Mouse (Mus musculus): ENCODE measurements around the gene B4galt3. TPM values are rescaled to one million over a fixed set of nuclear protein-coding genes. Genes with fewer than 3 reads are reported as not detected.
A peak's percentile ranks its signal among the peaks of the same experiment; 100 is the strongest.

Gene B4galt3
- 60.5 and 65.2 TPM in 2 replicates for polyA plus RNA-seq (2016; fragmentation: Nextera tagmentation; extraction: Ambion mirVana)

DNA sequence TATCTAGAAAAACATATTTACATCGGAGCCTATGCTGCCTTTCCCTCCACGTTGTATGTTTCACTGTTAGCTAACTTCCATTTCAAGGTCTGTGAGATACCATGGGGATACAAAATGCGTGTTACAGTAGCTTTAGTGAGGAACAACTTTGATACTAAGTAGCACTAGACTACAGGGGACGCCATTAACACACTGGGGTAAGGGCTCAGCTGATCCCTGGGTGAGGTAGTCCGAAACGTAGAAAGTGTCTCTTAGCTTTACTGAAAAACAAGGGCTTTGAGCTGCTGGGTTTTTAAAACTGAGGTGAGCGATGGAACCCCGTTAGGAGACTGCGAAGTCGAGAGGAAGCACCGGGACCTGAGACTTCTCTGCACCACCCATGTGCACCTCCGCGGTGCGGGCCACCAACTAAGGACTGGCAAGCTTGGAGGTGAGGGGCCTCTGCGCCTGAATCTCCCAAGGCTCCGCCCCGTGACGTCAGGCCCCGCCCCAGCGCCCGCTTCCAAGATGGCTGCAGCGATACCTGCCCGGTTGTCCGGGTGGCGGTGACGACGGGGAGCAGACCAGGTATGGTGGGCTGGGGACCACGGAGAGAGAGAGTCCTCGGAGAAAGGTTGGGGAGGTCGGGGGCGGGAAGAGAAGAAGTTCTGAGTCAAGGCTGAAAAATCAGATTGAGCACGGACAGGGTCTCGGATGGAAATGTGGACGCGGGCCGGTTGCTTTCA is at the start of gene B4galt3:
Gene B4galt3, plus strand, starts transcription at position 481 of the 725 bp plus-strand sequence.
- H3K9me3 ChIP-seq, result no peaks in the 10 kb centered on the region
- peaks cover 35% of the 10 kb centered on the region for H3K36me3 ChIP-seq (replicated peaks)
- H3K4me3 ChIP-seq, result peak within 1 kb of the TSS; percentile 86
- peak; percentile 96 for DNase-seq (ENCODE audit: extremely low spot score, low spot score)
- H3K27me3 ChIP-seq (ENCODE audit: poor library complexity, severe bottlenecking), result no peaks in the 10 kb centered on the region
- peaks cover 23% of the 10 kb centered on the region for H3K4me1 ChIP-seq
- 3% methylated on average over 36 of the region's 36 CpGs for WGBS
- H3K27ac ChIP-seq, result peak within 1 kb of the TSS; percentile 87

DNA sequence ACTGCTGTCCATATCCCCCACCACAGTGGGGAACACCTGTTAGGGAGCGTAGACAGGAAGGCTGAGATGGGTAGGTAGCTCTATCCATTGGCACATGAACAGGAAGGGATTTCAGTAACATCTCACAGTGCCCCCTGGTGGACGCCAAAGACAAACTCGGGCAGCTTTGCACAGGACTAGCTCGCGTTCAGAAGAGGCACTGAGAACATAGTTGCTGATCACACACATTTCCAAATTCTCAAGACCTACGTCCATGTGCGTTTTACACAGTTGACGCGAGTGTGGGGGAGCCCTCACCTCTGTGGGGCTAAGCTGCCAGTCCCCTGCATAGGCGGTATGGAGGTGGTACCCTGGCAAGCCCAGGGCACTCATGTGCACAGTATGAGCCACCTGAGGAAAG is 49.3 kb upstream of the B4galt3 start:
- Histone ChIP-seq H3K27me3 (ENCODE audit: poor library complexity, severe bottlenecking) (no peaks in the 10 kb centered on the region), H3K9me3 (no peaks in the 10 kb centered on the region), H3K27ac (0 out of 2 replicates have a peak overlapping the region, but pooled peaks have one; percentile 88), H3K4me1 (peaks cover 29% of the 10 kb centered on the region), H3K36me3 (replicated peaks) (peaks cover 27% of the 10 kb centered on the region), H3K4me3 (peak overlapping the region; percentile 73)
- 10% methylated on average over 10 of the region's 10 CpGs for WGBS
- peak; percentile 84 for DNase-seq (ENCODE audit: extremely low spot score, low spot score)

DNA sequence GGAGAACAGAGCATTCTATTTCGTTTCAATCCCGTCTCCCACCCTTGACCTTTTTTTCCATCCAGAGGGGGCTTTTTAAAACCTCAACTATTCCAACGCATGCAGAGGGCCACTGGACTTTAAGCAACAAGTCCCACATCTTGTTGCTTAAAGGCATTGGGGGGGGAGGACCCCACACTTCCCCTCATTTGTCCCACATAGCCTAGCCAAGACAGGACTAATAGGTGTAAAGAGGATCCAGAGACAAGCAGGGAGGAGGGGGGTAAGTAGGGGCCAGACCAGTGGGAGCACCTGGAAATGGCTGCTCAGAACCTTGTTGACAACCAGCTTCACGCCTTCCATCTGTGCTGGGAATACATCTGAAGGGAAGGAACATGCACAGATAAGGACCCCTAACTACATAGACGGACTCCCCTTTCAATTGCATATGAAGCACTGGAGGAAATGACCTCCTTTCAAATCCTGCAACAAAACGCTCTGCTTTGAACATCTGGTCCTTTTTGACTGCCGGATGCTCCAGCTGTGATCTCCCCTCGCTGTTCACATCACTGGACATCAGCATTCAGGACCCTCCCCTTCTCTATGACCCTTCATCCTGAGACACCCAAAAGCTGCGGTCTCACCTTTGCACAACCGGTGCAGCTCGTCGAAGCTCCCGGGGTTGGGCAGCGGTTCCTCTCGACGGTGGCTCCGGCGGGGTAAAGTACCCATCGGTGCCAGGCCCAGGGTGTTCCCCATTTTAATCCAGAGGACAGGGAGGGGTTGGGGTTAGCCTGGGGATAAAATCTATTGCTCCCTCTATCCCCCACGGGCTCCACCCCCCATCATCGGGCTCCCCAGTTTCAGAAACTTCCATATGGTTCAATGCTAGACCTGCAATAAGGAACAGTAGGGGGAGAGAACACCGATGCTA is 48.6 kb upstream of the B4galt3 start:
- 10% methylated on average over 22 of the region's 22 CpGs for WGBS
- H3K27ac ChIP-seq, result peak overlapping the region; percentile 88

DNA sequence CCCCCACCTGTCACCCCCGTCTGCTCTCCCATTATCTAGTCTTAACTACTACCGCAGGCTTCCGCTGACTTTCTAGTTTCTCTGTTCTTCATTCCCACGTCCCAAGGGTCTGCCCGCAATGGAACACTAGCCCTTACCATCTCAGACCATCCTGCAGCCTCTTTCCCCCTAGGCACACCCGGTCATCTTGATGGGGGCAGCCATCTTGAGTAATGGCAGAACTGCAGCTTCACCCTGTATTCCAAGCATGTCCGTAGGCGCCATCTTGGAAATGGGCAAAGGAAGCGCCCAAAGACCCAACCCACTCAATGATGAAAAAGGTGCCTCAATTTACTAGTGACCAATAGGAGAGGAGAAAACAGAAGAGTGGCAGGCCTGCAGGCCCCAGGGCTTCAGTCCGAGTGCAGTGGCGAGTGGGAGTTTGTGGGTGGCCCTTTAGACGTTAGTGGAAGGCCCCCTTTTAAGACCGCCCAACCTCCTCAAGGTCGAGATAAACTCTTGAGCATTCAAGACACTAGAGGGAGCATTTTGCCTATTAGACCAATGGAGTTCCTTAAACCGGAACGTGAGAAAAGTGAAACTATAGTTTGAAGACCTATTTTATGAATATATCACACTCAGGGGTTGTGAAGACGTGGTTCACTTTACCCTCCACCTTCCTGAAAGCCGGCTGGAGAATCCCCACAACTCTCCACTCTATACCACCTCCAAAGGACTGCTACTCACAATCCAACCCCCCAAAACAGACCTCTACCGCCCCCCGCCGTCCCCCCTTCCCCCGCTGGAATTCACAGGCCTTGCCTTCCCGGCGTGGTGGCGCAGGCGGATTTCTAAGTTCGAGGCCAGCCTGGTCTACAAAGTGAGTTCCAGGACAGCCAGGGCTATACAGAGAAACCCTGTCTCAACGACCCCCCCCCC is 47.6 kb upstream of the B4galt3 start, which contains the start of gene Tomm40l:
Gene Tomm40l, minus strand, starts transcription at position 277 of the 918 bp plus-strand sequence.
- H3K27me3 ChIP-seq (ENCODE audit: poor library complexity, severe bottlenecking), result no peaks in the 10 kb centered on the region
- DNase-seq (ENCODE audit: extremely low spot score, low spot score), result peak; percentile 95
- WGBS, result 3% methylated on average over 28 of the region's 28 CpGs
- peak within 1 kb of the TSS; percentile 73 for H3K4me3 ChIP-seq
- peaks cover 33% of the 10 kb centered on the region for H3K4me1 ChIP-seq
- H3K36me3 ChIP-seq (replicated peaks), result peaks cover 27% of the 10 kb centered on the region
- H3K9me3 ChIP-seq, result no peaks in the 10 kb centered on the region
- peak within 1 kb of the TSS; percentile 88 for H3K27ac ChIP-seq

More for the DNA sequence above, 48.6 kb upstream of the B4galt3 start:
- DNase-seq (ENCODE audit: extremely low spot score, low spot score), result peak; percentile 34
- Histone ChIP-seq H3K4me3 (peak overlapping the region; percentile 73), H3K36me3 (replicated peaks) (peaks cover 27% of the 10 kb centered on the region), H3K4me1 (peaks cover 29% of the 10 kb centered on the region), H3K9me3 (no peaks in the 10 kb centered on the region), H3K27me3 (ENCODE audit: poor library complexity, severe bottlenecking) (no peaks in the 10 kb centered on the region)

DNA sequence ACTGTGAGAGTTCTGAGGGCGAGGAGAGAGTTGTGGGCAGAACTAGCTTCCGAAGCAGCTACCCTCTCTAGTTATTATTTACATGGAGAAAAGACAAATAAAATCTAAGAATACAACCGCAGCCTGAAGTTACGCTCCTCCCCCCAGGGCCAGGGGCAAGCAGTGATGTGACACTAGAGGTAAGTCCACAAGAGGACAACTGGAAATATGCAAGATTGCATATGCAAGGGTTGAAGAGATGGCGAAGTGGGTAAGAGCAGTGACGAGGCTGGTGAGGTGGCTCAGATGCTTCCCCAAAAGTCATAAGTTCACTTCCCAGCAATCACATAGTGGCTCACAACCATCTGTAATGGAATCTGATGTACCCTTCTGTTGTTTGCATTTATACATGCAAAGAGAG is 47.0 kb upstream of the B4galt3 start:
- Histone ChIP-seq H3K4me3 (peak overlapping the region; percentile 73), H3K36me3 (replicated peaks) (peaks cover 25% of the 10 kb centered on the region), H3K27me3 (ENCODE audit: poor library complexity, severe bottlenecking) (no peaks in the 10 kb centered on the region), H3K27ac (peak overlapping the region; percentile 88), H3K4me1 (peaks cover 33% of the 10 kb centered on the region), H3K9me3 (no peaks in the 10 kb centered on the region)
- DNase-seq (ENCODE audit: extremely low spot score, low spot score), result no peak
- WGBS, result 85% methylated on average over 6 of the region's 6 CpGs

DNA sequence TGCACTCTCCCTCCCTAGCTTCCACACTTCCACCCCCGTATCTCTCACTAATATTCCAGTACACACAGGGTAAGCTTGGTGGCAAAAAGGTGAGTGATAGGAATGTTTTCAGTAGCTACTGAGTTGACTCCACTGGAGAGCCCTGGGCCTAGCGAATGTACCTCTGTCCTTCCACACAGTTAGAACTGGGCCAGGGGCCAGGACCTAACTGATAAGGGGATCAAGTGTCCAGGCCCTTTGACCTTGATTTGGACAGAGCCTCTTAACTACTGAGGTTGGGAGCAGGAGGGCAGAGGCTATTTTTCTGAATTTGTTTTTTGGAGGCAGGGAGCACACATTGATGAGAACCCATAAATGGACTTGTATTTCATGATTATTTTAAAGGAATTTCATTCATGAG is 46.3 kb upstream of the B4galt3 start:
- H3K4me3 ChIP-seq, result no peak overlapping the region

DNA sequence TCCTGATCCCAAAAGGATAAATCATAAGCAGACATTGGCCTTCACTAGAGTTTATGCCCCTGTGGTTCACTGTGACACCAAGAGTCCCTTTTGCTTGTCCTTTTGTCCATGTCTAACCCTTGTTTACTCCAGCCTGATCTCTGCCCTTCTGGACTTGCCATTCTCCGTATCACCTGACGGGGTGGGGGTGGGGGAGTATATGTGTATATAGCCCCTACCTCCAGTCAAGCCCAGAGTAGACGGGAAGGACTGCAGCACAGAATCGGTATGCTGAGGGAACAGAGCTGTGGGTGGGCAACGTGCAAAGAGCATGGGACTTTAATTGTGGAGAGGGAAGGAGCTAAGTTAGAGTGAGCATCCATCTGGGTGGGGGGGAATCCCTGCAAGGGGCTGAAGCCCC is 45.3 kb upstream of the B4galt3 start, which contains the start of gene Apoa2:
Gene Apoa2, plus strand, starts transcription at position 198 of the 400 bp plus-strand sequence.
- peaks cover 8% of the 10 kb centered on the region for H3K36me3 ChIP-seq (replicated peaks)
- no peaks in the 10 kb centered on the region for H3K27me3 ChIP-seq (ENCODE audit: poor library complexity, severe bottlenecking)
- H3K27ac ChIP-seq, result no peak within 1 kb of the TSS
- no peak within 1 kb of the TSS for H3K4me3 ChIP-seq
- WGBS, result 84% methylated on average over 5 of the region's 5 CpGs
- DNase-seq (ENCODE audit: extremely low spot score, low spot score), result no peak
- H3K9me3 ChIP-seq, result no peaks in the 10 kb centered on the region
- peaks cover 45% of the 10 kb centered on the region for H3K4me1 ChIP-seq

More for the DNA sequence above, 46.3 kb upstream of the B4galt3 start:
- 84% methylated on average over 2 of the region's 2 CpGs for WGBS
- Histone ChIP-seq H3K36me3 (replicated peaks) (peaks cover 19% of the 10 kb centered on the region), H3K27me3 (ENCODE audit: poor library complexity, severe bottlenecking) (no peaks in the 10 kb centered on the region), H3K9me3 (no peaks in the 10 kb centered on the region), H3K4me1 (peaks cover 37% of the 10 kb centered on the region), H3K27ac (no peak overlapping the region)
- DNase-seq (ENCODE audit: extremely low spot score, low spot score), result no peak

DNA sequence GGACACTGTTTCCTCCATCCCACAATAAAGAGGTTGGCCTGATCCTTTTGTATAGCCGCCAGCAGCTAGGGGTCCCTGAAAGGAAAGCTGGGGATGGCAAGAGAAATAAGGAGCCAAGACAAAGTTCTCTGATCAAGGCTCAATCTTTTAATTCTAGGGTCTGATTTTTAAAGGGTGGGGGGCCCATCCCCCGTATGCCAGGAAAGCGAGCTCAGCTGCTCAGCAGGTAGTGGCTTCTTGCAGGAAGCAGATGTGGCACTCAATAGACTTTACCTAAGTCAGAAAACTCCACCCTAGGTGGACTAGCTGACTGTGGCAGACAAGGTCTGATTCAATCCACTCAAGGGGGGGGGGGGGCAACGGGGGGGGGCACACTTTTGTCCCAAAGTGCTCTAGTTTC is 43.3 kb upstream of the B4galt3 start:
- 43% methylated on average over 4 of the region's 4 CpGs for WGBS
- Histone ChIP-seq H3K36me3 (replicated peaks) (no peaks in the 10 kb centered on the region), H3K4me3 (no peak overlapping the region), H3K27me3 (ENCODE audit: poor library complexity, severe bottlenecking) (no peaks in the 10 kb centered on the region), H3K4me1 (peaks cover 44% of the 10 kb centered on the region), H3K9me3 (no peaks in the 10 kb centered on the region), H3K27ac (no peak overlapping the region)
- no peak for DNase-seq (ENCODE audit: extremely low spot score, low spot score)

DNA sequence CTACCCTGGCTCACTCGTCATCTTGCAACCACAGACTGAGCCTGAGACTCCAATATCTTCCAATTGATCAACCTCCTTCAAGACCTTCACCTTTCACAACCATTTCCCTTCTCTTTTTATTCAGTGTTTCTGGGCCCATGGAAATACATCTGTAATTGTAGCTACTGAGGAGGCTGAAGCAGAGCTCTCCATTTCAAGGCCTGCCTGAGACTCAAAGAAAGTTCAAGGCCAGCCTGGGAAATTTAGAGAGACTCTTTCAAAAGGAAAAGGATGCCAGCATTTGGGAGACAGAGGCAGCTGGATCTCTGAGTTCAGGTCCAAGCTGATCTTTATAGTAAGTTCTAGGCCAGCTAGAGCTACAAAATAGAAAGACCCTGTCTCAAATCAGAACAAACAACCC is 42.2 kb upstream of the B4galt3 start:
- no peak for DNase-seq (ENCODE audit: extremely low spot score, low spot score)
- WGBS, result 82% methylated on average over 1 of the region's 1 CpGs
- Histone ChIP-seq H3K36me3 (replicated peaks) (no peaks in the 10 kb centered on the region), H3K9me3 (no peaks in the 10 kb centered on the region), H3K27me3 (ENCODE audit: poor library complexity, severe bottlenecking) (no peaks in the 10 kb centered on the region), H3K4me3 (no peak overlapping the region), H3K4me1 (peaks cover 38% of the 10 kb centered on the region), H3K27ac (no peak overlapping the region)

DNA sequence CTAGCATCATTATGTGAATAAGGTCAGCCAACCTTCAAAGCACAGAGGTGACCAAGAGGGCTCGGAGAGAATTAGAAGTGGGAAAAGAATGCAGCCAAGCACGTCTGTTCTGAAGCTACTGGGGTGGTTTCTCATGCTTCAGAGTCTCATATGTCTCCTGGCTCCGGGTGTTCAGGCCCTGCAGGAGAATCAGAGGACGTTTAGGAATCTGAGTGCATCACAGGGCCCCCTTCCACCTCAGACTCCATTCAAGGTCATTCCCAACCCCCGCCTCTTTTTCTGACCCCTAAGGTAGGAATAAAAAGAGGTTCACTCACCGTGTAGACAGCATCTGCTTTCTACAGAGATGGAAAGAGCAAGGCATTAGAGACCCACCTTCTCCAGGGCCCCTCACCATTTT is 40.4 kb upstream of the B4galt3 start:
- Histone ChIP-seq H3K9me3 (no peaks in the 10 kb centered on the region), H3K4me1 (peaks cover 33% of the 10 kb centered on the region), H3K4me3 (no peak overlapping the region; the same call in 1 of the 2 replicates), H3K27ac (peak overlapping the region; percentile 72), H3K27me3 (ENCODE audit: poor library complexity, severe bottlenecking) (no peaks in the 10 kb centered on the region), H3K36me3 (replicated peaks) (peaks cover 18% of the 10 kb centered on the region)
- 35% methylated on average over 6 of the region's 6 CpGs for WGBS
- DNase-seq (ENCODE audit: extremely low spot score, low spot score), result no peak

DNA sequence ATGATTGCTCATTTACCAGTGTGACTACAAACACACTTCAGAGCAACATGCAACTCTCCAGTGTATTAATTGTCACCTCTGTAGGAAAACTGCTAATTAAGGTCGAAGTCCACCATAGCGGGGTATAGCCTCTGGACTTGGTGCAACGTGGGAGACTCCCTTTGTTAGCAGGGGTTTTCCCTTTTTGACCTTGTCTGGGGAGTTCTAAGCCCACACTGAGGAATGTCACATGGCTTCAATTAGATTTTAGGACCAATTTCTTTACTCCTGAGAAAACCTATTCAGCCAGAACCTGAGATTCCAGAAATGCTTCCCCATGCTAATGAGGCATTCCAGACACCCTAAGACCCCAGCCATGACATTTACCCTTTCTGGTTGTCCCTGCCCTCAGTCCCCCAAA is 39.9 kb upstream of the B4galt3 start:
- WGBS, result 30% methylated on average over 3 of the region's 3 CpGs
- Histone ChIP-seq H3K9me3 (no peaks in the 10 kb centered on the region), H3K4me3 (no peak overlapping the region), H3K36me3 (replicated peaks) (peaks cover 23% of the 10 kb centered on the region), H3K4me1 (peaks cover 29% of the 10 kb centered on the region), H3K27me3 (ENCODE audit: poor library complexity, severe bottlenecking) (no peaks in the 10 kb centered on the region), H3K27ac (peak overlapping the region; percentile 72)
- DNase-seq (ENCODE audit: extremely low spot score, low spot score), result no peak

DNA sequence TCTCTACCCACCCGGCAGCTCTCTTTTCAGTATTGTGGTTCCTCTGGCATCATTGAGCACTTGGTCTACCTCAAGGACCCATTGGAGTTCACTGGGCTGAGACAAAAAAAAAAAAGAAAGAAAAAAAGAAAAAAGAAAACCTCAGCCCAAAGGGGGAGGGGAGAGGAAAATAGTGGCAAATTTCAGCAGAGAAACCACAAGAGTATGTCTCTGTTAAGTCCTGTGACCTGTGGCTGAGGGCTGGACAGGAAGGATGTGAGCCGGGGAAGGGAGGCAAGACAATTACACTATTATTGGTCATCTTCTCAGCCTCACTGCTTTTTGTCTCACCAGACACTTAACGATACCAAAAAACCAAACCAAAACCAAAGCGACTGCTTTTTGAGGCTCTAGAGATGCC is 38.3 kb upstream of the B4galt3 start:
- no peak for DNase-seq (ENCODE audit: extremely low spot score, low spot score)
- Histone ChIP-seq H3K4me3 (no peak overlapping the region), H3K9me3 (no peaks in the 10 kb centered on the region), H3K4me1 (peaks cover 26% of the 10 kb centered on the region), H3K27me3 (ENCODE audit: poor library complexity, severe bottlenecking) (no peaks in the 10 kb centered on the region), H3K27ac (no peak overlapping the region), H3K36me3 (replicated peaks) (peaks cover 39% of the 10 kb centered on the region)
- WGBS, result 69% methylated on average over 4 of the region's 4 CpGs
